Mouse (Mus musculus): ENCODE data around the gene Snrk. TPM values are rescaled to one million over a fixed set of nuclear protein-coding genes. Genes with fewer than 3 reads are reported as not detected.

Gene Snrk
- polyA plus RNA-seq, 1 experiment from 2014 or later, result 57.3 TPM

GRCm38 (mm10) chr9:122087086-122087485 is 30.0 kb upstream of the Snrk start:
- Histone ChIP-seq H3K4me1 (replicated peaks) (0 out of 2 replicates have a peak, but pooled peaks cover 5% of the 10 kb centered on the region), H3K27ac (no peak overlapping the region), H3K9me3 (no peaks in the 10 kb centered on the region), H3K4me3 (replicated peaks) (no peak overlapping the region), H3K4me2 (no peak overlapping the region), H3K27me3 (no peaks in the 10 kb centered on the region), H3K36me3 (no peaks in the 10 kb centered on the region), H3K9ac (replicated peaks) (no peak overlapping the region)
- ATAC-seq (ENCODE audit: insufficient number of reproducible peaks, insufficient read depth, low FRiP score, low TSS enrichment, low read depth), result no peak
- 88% methylated on average over 6 of the region's 6 CpGs for WGBS

GRCm38 (mm10) chr9:122091171-122091570 is 25.9 kb upstream of the Snrk start:
- no peak for ATAC-seq (ENCODE audit: insufficient number of reproducible peaks, insufficient read depth, low FRiP score, low TSS enrichment, low read depth)

GRCm38 (mm10) chr9:122091782-122092228 is 25.3 kb upstream of the Snrk start:
- Histone ChIP-seq H3K4me3 (replicated peaks) (no peak overlapping the region), H3K27me3 (no peaks in the 10 kb centered on the region), H3K9ac (replicated peaks) (no peak overlapping the region), H3K4me2 (no peak overlapping the region), H3K9me3 (no peaks in the 10 kb centered on the region), H3K36me3 (no peaks in the 10 kb centered on the region), H3K4me1 (replicated peaks) (no peaks in the 10 kb centered on the region), H3K27ac (no peak overlapping the region)
- ATAC-seq (ENCODE audit: insufficient number of reproducible peaks, insufficient read depth, low FRiP score, low TSS enrichment, low read depth), result no peak
- WGBS, result 64% methylated on average over 5 of the region's 5 CpGs

More at GRCm38 (mm10) chr9:122091171-122091570, 25.9 kb upstream of the Snrk start:
- Histone ChIP-seq H3K4me1 (replicated peaks) (no peaks in the 10 kb centered on the region), H3K9me3 (no peaks in the 10 kb centered on the region), H3K9ac (replicated peaks) (no peak overlapping the region), H3K27ac (no peak overlapping the region), H3K36me3 (no peaks in the 10 kb centered on the region), H3K4me2 (no peak overlapping the region), H3K4me3 (replicated peaks) (no peak overlapping the region), H3K27me3 (no peaks in the 10 kb centered on the region)
- 69% methylated on average over 7 of the region's 7 CpGs for WGBS

- Histone ChIP-seq H3K27ac (no peak overlapping the region), H3K4me1 (replicated peaks) (no peaks in the 10 kb centered on the region), H3K4me2 (no peak overlapping the region), H3K9ac (replicated peaks) (no peak overlapping the region), H3K36me3 (no peaks in the 10 kb centered on the region), H3K27me3 (no peaks in the 10 kb centered on the region), H3K4me3 (replicated peaks) (no peak overlapping the region), H3K9me3 (no peaks in the 10 kb centered on the region)
- ATAC-seq (ENCODE audit: insufficient number of reproducible peaks, insufficient read depth, low FRiP score, low TSS enrichment, low read depth), result no peak
- WGBS, result 74% methylated on average over 1 of the region's 1 CpGs
Observed at GRCm38 (mm10) chr9:122094171-122094570, 22.9 kb upstream of the Snrk start.

- Histone ChIP-seq H3K36me3 (no peaks in the 10 kb centered on the region), H3K4me2 (no peak overlapping the region), H3K4me3 (replicated peaks) (no peak overlapping the region), H3K9ac (replicated peaks) (no peak overlapping the region), H3K27ac (no peak overlapping the region), H3K9me3 (no peaks in the 10 kb centered on the region), H3K4me1 (replicated peaks) (no peaks in the 10 kb centered on the region), H3K27me3 (no peaks in the 10 kb centered on the region)
- WGBS, result 84% methylated on average over 5 of the region's 5 CpGs
- ATAC-seq (ENCODE audit: insufficient number of reproducible peaks, insufficient read depth, low FRiP score, low TSS enrichment, low read depth), result no peak
Observed at GRCm38 (mm10) chr9:122096822-122097511, 20.1 kb upstream of the Snrk start.

- H3K27ac ChIP-seq, result no peak overlapping the region
- H3K4me1 ChIP-seq (replicated peaks), result no peaks in the 10 kb centered on the region
- no peaks in the 10 kb centered on the region for H3K27me3 ChIP-seq
- H3K9ac ChIP-seq (replicated peaks), result no peak overlapping the region
- no peak overlapping the region for H3K4me3 ChIP-seq (replicated peaks)
- H3K36me3 ChIP-seq, result no peaks in the 10 kb centered on the region
- ATAC-seq (ENCODE audit: insufficient number of reproducible peaks, insufficient read depth, low FRiP score, low TSS enrichment, low read depth), result no peak
- no peaks in the 10 kb centered on the region for H3K9me3 ChIP-seq
- no peak overlapping the region for H3K4me2 ChIP-seq
- WGBS, result 62% methylated on average over 6 of the region's 6 CpGs
Observed at GRCm38 (mm10) chr9:122097535-122097934, 19.5 kb upstream of the Snrk start.

- Histone ChIP-seq H3K4me3 (replicated peaks) (no peak overlapping the region), H3K36me3 (no peaks in the 10 kb centered on the region), H3K27ac (no peak overlapping the region), H3K27me3 (no peaks in the 10 kb centered on the region), H3K4me1 (replicated peaks) (no peaks in the 10 kb centered on the region), H3K9ac (replicated peaks) (no peak overlapping the region), H3K9me3 (no peaks in the 10 kb centered on the region), H3K4me2 (no peak overlapping the region)
- no peak for ATAC-seq (ENCODE audit: insufficient number of reproducible peaks, insufficient read depth, low FRiP score, low TSS enrichment, low read depth)
Observed at GRCm38 (mm10) chr9:122100584-122101127, 16.4 kb upstream of the Snrk start.

GRCm38 (mm10) chr9:122101196-122101595 is 15.9 kb upstream of the Snrk start:
- Histone ChIP-seq H3K27me3 (no peaks in the 10 kb centered on the region), H3K27ac (no peak overlapping the region), H3K4me1 (replicated peaks) (no peaks in the 10 kb centered on the region), H3K4me2 (no peak overlapping the region), H3K4me3 (replicated peaks) (no peak overlapping the region), H3K9me3 (no peaks in the 10 kb centered on the region), H3K36me3 (no peaks in the 10 kb centered on the region), H3K9ac (replicated peaks) (no peak overlapping the region)
- 37% methylated on average over 4 of the region's 4 CpGs for WGBS
- no peak for ATAC-seq (ENCODE audit: insufficient number of reproducible peaks, insufficient read depth, low FRiP score, low TSS enrichment, low read depth)

- H3K27me3 ChIP-seq, result no peaks in the 10 kb centered on the region; the same call in 1 of the 2 replicates
- no peak overlapping the region for H3K4me3 ChIP-seq (replicated peaks)
- ATAC-seq (ENCODE audit: insufficient number of reproducible peaks, insufficient read depth, low FRiP score, low TSS enrichment, low read depth), result no peak
- H3K9me3 ChIP-seq, result no peaks in the 10 kb centered on the region
- H3K9ac ChIP-seq (replicated peaks), result no peak overlapping the region
- no peaks in the 10 kb centered on the region for H3K36me3 ChIP-seq
- no peak overlapping the region for H3K4me2 ChIP-seq
- 65% methylated on average over 9 of the region's 9 CpGs for WGBS
- H3K4me1 ChIP-seq (replicated peaks), result no peaks in the 10 kb centered on the region
- H3K27ac ChIP-seq, result no peak overlapping the region
Observed at GRCm38 (mm10) chr9:122103550-122104284, 13.3 kb upstream of the Snrk start.

GRCm38 (mm10) chr9:122104285-122104829 is 12.7 kb upstream of the Snrk start:
- Histone ChIP-seq H3K36me3 (no peaks in the 10 kb centered on the region), H3K4me3 (replicated peaks) (no peak overlapping the region), H3K27me3 (no peaks in the 10 kb centered on the region; the same call in 1 of the 2 replicates), H3K9ac (replicated peaks) (no peak overlapping the region), H3K4me2 (no peak overlapping the region), H3K4me1 (replicated peaks) (no peaks in the 10 kb centered on the region), H3K9me3 (no peaks in the 10 kb centered on the region), H3K27ac (no peak overlapping the region)
- WGBS, result 36% methylated on average over 7 of the region's 7 CpGs
- no peak for ATAC-seq (ENCODE audit: insufficient number of reproducible peaks, insufficient read depth, low FRiP score, low TSS enrichment, low read depth)

GRCm38 (mm10) chr9:122107701-122108375 is 9.2 kb upstream of the Snrk start:
- ATAC-seq (ENCODE audit: insufficient number of reproducible peaks, insufficient read depth, low FRiP score, low TSS enrichment, low read depth), result no peak

More at GRCm38 (mm10) chr9:122107701-122108375, 9.2 kb upstream of the Snrk start:
- H3K4me1 ChIP-seq (replicated peaks), result 0 out of 2 replicates have a peak, but pooled peaks cover 2% of the 10 kb centered on the region
- no peaks in the 10 kb centered on the region for H3K36me3 ChIP-seq
- H3K27ac ChIP-seq, result no peak overlapping the region
- no peaks in the 10 kb centered on the region for H3K9me3 ChIP-seq
- no peak overlapping the region for H3K4me3 ChIP-seq (replicated peaks)
- 65% methylated on average over 7 of the region's 7 CpGs for WGBS
- no peak overlapping the region for H3K9ac ChIP-seq (replicated peaks)
- no peak overlapping the region for H3K4me2 ChIP-seq
- H3K27me3 ChIP-seq, result no peaks in the 10 kb centered on the region; the same call in 1 of the 2 replicates

Measured in limb, embryonic 12.5 days (tissue).